Mouse (Mus musculus): Measurements from ENCODE around the gene C1ra.

GRCm38 (mm10) chr6:124491427-124491826 lies 20.8 kb upstream of the C1ra start:
- 0 out of 2 replicates have a peak, but pooled peaks have one; percentile 2 for TF ChIP-seq CTCF (IDR thresholded peaks at IDR 0.05; ENCODE audit: low read depth, low read length)
- TF ChIP-seq GATA1 (IDR thresholded peaks at IDR 0.05; ENCODE audit: borderline replicate concordance, low read length) = no peak
- no peak for TF ChIP-seq GATA2 (IDR thresholded peaks at IDR 0.05; ENCODE audit: borderline replicate concordance, low read depth, low read length)
